Mouse (Mus musculus): ENCODE data around the gene Fbxl8.

The Fbxl8 gene

GRCm38 (mm10) chr8:105298351-105299252 is 34.2 kb downstream of the Fbxl8 start:
- POLR2A ChIA-PET, result interaction anchor here in 3 of 4 experiments (0.7 to 3.1 kb wide), 20 partner anchors 8 to 50 kb away, joined by 3 to 24 read pairs (median 6); partner anchors contain the start of genes 4931428F04Rik (in 3 of the 3), Lrrc29 (in 2 of the 3), Tmem208 (in 2 of the 3) and B3gnt9 (in 1 of the 3)
- CTCF ChIA-PET, result interaction anchor here in 3 of 4 experiments (0.6 to 6.3 kb wide), 10 partner anchors 8 to 721 kb away, joined by 3 to 32 read pairs (median 4); partner anchors contain the start of genes 4931428F04Rik (in 1 of the 3) and Tppp3 (in 1 of the 3)

DNA sequence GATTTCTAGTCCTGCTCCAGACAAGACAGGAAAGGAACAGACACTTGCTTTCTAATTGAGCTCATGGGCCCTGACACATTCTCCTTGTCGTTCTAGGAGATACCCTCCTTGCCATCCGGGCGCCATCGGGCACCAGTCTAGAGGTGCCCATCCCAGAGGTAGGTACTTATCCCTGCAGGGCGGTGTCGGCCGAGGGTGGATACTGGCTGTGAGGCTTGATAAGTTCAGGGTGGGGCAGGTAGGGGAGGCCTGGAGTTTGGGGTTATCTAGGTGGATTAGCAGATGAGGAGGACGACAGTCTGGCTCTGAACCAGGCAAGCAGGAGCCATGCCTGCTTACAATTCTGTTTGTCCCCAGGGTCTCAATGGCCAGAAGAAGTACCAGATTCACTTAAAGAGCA is 35.5 kb downstream of the Fbxl8 start:
- CTCF ChIA-PET, result interaction anchor here in 2 of 4 experiments (0.7 to 6.3 kb wide), 2 partner anchors 9 to 10 kb away, joined by 4 to 32 read pairs; partner anchors contain the start of gene 4931428F04Rik (in 1 of the 2)
- POLR2A ChIA-PET, result interaction anchor here in 1 of 4 experiments (2.5 kb wide), 1 partner anchor 11 kb away, joined by 5 read pairs; the partner anchor contains the start of gene 4931428F04Rik

GRCm38 (mm10) chr8:105303396-105303795 is 38.9 kb downstream of the Fbxl8 start:
- ChIA-PET POLR2A (interaction anchor here in 2 of 4 experiments (0.7 to 3.8 kb wide), 11 partner anchors 10 to 177 kb away, joined by 3 to 17 read pairs (median 4); partner anchors contain the start of gene 4931428F04Rik (in 2 of the 2)), CTCF (interaction anchor here in 3 of 4 experiments (0.6 to 1.0 kb wide), 4 partner anchors 20 to 694 kb away, joined by 3 to 10 read pairs (median 4); no protein-coding TSS in a partner anchor)

DNA sequence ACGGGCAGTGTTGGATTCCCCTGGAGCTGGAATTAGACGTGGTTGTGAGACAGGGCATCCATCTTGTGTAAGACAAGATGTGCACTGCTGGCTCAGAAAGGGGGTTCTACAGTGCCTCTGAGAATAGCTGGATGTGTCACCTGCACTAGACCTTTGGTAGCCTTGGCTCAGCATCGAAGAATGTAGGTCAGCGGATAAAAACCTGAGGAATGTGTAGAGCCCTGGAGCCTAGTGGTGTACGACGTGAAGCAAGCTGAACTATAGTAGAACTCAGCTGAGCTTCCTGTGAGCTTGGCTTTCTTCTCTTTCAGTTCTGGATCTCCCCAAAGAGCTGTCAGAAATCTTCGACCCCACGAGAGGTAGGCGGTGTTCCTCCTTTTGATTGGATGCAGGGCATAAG is 39.4 kb downstream of the Fbxl8 start:
- CTCF ChIA-PET, result interaction anchor here in 2 of 4 experiments (0.6 to 1.0 kb wide), 2 partner anchors 50 to 70 kb away, joined by 3 read pairs; no protein-coding TSS in a partner anchor
- POLR2A ChIA-PET, result interaction anchor here in 3 of 4 experiments (0.5 to 3.8 kb wide), 19 partner anchors 9 to 271 kb away, joined by 3 to 17 read pairs (median 4); partner anchors contain the start of gene 4931428F04Rik (in 2 of the 3)

- CTCF ChIA-PET, result interaction anchor here in 2 of 4 experiments (0.6 to 1.5 kb wide), 5 partner anchors 14 to 1576 kb away, joined by 3 to 5 read pairs (median 3); no protein-coding TSS in a partner anchor
- POLR2A ChIA-PET, result interaction anchor here (0.5 to 3.8 kb wide), 25 partner anchors 8 to 345 kb away, joined by 3 to 17 read pairs (median 4); partner anchors contain the start of genes 4931428F04Rik (in 2 of the 4), E2f4 (in 1 of the 4), Exoc3l (in 1 of the 4) and Hsd11b2 (in 1 of the 4)
These were observed 40.1 kb downstream of the Fbxl8 start for GRCm38 (mm10) chr8:105304325-105305210.

GRCm38 (mm10) chr8:105305211-105306145 is 41.0 kb downstream of the Fbxl8 start, which contains the start of gene Elmo3:
Gene Elmo3 (plus strand): TSS chr8:105305601.
- CTCF ChIA-PET, result interaction anchor here in 3 of 4 experiments (0.6 to 1.5 kb wide), 6 partner anchors 15 to 1575 kb away, joined by 3 to 5 read pairs (median 3); no protein-coding TSS in a partner anchor
- POLR2A ChIA-PET, result interaction anchor here (0.5 to 3.8 kb wide), 24 partner anchors 8 to 344 kb away, joined by 3 to 14 read pairs (median 4); partner anchors contain the start of genes E2f4 (in 2 of the 4), 4931428F04Rik (in 1 of the 4), Exoc3l (in 1 of the 4) and Fhod1 (in 1 of the 4)

DNA sequence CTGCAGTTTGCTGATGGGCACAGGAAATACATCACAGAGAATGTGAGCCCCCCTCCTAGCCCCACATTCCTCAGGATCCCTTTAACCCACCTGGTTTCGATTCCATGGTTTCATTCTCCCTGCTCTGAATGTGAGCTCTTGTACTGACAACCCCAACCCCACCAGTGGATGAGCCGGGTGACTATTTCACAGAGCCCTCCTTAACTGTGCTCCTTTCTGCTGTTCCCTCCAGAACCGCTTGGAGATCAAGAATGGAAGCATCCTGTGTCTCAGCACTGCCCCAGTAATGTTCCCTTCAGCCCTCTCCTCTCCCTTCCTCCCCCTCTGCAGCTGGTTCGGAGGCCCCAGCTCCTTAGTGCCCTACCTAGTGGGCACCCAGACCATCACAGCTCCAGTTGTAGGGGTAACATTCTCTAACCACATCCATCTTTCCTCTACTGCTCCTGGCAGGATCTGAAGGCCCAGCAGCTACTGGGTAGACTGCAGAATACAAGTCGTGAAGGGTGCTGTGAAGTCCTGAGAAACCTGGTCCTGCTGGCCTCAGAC is 41.8 kb downstream of the Fbxl8 start:
- POLR2A ChIA-PET, result interaction anchor here in 3 of 4 experiments (0.5 to 3.8 kb wide), 12 partner anchors 9 to 213 kb away, joined by 3 to 14 read pairs (median 4); partner anchors contain the start of genes E2f4 (in 2 of the 3), 4931428F04Rik (in 1 of the 3), Fhod1 (in 1 of the 3) and Hsd11b2 (in 1 of the 3)
- CTCF ChIA-PET, result interaction anchor here in 2 of 4 experiments (0.9 to 1.5 kb wide), 3 partner anchors 15 to 68 kb away, joined by 3 to 4 read pairs (median 3); no protein-coding TSS in a partner anchor

- ChIA-PET CTCF (interaction anchor here in 3 of 4 experiments (0.6 to 1.2 kb wide), 3 partner anchors 10 to 17 kb away, joined by 3 to 15 read pairs (median 3); partner anchors contain the start of gene E2f4 (in 1 of the 3)), POLR2A (interaction anchor here in 3 of 4 experiments (0.6 to 1.7 kb wide), 8 partner anchors 9 to 28 kb away, joined by 3 to 5 read pairs (median 4); partner anchors contain the start of genes 4931428F04Rik (in 1 of the 3) and E2f4 (in 1 of the 3))
These were observed 43.2 kb downstream of the Fbxl8 start for GRCm38 (mm10) chr8:105307670-105308069.

DNA sequence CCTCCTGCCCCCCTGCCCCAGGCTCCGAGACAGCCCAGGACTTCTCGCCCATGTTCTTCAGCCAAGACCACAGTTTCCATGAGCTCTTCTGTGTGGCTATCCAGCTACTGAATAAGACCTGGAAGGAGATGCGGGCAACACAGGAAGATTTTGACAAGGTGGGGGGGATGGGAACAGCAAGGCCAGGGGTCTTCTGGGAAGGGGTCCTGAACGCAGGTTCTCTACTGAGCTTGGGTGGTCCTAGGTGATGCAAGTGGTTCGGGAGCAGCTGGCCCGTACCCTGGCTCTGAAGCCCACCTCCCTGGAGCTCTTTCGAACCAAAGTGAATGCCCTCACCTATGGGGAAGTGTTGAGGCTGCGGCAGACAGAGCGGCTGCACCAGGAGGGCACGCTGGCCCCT is 44.0 kb downstream of the Fbxl8 start:
- ChIA-PET POLR2A (interaction anchor here in 3 of 4 experiments (0.8 to 1.7 kb wide), 10 partner anchors 8 to 27 kb away, joined by 3 to 5 read pairs (median 4); partner anchors contain the start of genes E2f4 (in 2 of the 3) and 4931428F04Rik (in 1 of the 3)), CTCF (interaction anchor here in 2 of 4 experiments (0.8 to 1.2 kb wide), 3 partner anchors 11 to 18 kb away, joined by 3 read pairs; partner anchors contain the start of gene E2f4 (in 1 of the 2))

GRCm38 (mm10) chr8:105309142-105309847 is 44.8 kb downstream of the Fbxl8 start:
- POLR2A ChIA-PET, result interaction anchor here in 3 of 4 experiments (0.8 to 1.7 kb wide), 8 partner anchors 10 to 26 kb away, joined by 3 to 5 read pairs (median 4); partner anchors contain the start of genes E2f4 (in 2 of the 3) and 4931428F04Rik (in 1 of the 3)
- CTCF ChIA-PET, result interaction anchor here in 2 of 4 experiments (0.7 to 1.2 kb wide), 3 partner anchors 18 to 65 kb away, joined by 3 read pairs; no protein-coding TSS in a partner anchor

GRCm38 (mm10) chr8:105310118-105310517 is 45.7 kb downstream of the Fbxl8 start:
- POLR2A ChIA-PET, result interaction anchor here in 1 of 4 experiments (0.5 to 1.0 kb wide), 2 partner anchors 21 to 289 kb away, joined by 3 read pairs; partner anchors contain the start of gene 4931428F04Rik
- CTCF ChIA-PET, result interaction anchor here in 1 of 4 experiments (1.2 kb wide), 1 partner anchor 19 kb away, joined by 3 read pairs; no protein-coding TSS in a partner anchor

DNA sequence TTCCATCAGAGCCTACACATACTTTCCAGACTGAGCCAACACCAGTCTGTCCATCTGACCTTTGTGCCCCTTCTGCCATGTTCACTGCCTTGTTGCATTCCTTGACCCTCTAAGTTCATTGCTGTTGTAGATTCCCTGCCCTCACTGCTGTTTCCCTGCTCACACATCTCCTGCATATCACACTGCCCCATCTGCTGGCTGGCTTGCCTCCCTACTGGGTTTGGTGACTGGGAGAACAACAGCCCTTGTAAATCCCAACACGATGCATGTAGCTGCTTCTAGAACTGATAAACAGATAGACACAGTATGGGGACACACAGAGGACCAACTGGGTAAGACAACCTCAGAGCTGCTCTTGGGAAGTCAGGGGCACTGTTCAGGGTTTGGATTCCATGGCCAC is 47.3 kb downstream of the Fbxl8 start:
- ChIA-PET CTCF (no interaction called here), POLR2A (interaction anchor here in 2 of 4 experiments (0.7 to 1.8 kb wide), 3 partner anchors 13 to 24 kb away, joined by 3 to 8 read pairs (median 4); no protein-coding TSS in a partner anchor)

DNA sequence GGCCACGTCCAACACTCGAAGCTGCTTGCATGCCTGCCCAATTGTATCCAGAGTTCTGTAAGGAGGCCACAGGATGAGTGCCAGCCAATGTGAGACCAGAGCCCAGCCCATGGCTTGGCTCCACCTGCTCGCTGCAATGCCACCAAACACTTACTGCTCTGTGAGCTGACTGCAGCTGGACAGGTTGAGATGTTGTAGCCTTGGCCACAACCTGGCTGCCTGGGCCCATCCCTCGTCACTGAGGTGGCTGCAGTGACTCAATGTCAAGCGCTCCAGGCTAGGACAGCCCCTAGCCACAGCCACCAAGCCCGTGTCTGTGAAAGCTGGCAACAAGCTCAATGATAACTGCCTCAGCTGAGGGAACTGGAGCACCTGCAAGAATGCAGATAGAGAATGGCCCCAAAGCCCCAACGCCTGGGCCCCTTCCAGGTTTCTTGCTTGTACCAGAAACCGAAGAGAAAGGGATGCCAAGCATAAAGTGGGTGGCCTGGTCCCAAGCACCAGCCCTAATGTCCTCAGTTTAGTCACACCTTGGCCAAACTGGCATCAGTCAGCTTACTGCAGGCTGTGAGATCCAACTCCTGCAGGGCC is 48.5 kb downstream of the Fbxl8 start:
- POLR2A ChIA-PET, result interaction anchor here in 2 of 4 experiments (0.5 to 1.8 kb wide), 4 partner anchors 9 to 93 kb away, joined by 3 to 8 read pairs (median 6); partner anchors contain the start of gene Exoc3l (in 1 of the 2)

More for the DNA sequence above, 48.5 kb downstream of the Fbxl8 start:
- CTCF ChIA-PET, result interaction anchor here in 2 of 4 experiments (0.5 to 0.6 kb wide), 2 partner anchors 35 to 703 kb away, joined by 5 to 8 read pairs; partner anchors contain the start of gene Fhod1 (in 1 of the 2)

All from embryonic stem cell, embryonic (primary cell).